Mouse (Mus musculus): ENCODE data around the gene Tubb5. TPM values are rescaled to one million over a fixed set of nuclear protein-coding genes. Genes with fewer than 3 reads are reported as not detected.

The Tubb5 gene
- total RNA-seq (2022), result 10 to 100 TPM; 26.7 to 34.5 (median 28.3) TPM

GRCm38 (mm10) chr17:35838122-35838544 lies at the start of gene Tubb5:
Gene Tubb5 (minus strand): TSS chr17:35838306.
- peak; percentile 94 to 95 for DNase-seq (ENCODE audit: low spot score in 2 of 2)

- no peak for DNase-seq (ENCODE audit: low spot score in 2 of 2)
Observed at GRCm38 (mm10) chr17:35887725-35888124, 49.6 kb upstream of the Tubb5 start.

- DNase-seq (ENCODE audit: low spot score in 2 of 2), result no peak
Observed at GRCm38 (mm10) chr17:35883777-35884176, 45.7 kb upstream of the Tubb5 start.

- DNase-seq (ENCODE audit: low spot score in 2 of 2), result no peak
Observed at GRCm38 (mm10) chr17:35882924-35883323, 44.8 kb upstream of the Tubb5 start.

GRCm38 (mm10) chr17:35879245-35880057 lies 41.3 kb upstream of the Tubb5 start, which contains the start of gene Dhx16:
Gene Dhx16 (plus strand): TSS chr17:35879819.
- peak; percentile 84 to 91 for DNase-seq (ENCODE audit: low spot score in 2 of 2)

- no peak for DNase-seq (ENCODE audit: low spot score in 2 of 2)
Observed at GRCm38 (mm10) chr17:35874721-35875120, 36.6 kb upstream of the Tubb5 start.

- peak; percentile 71 to 80 for DNase-seq (ENCODE audit: low spot score in 2 of 2)
Observed at GRCm38 (mm10) chr17:35873774-35874519, 35.8 kb upstream of the Tubb5 start.

- DNase-seq (ENCODE audit: low spot score in 2 of 2), result no peak
Observed at GRCm38 (mm10) chr17:35870884-35871696, 33.0 kb upstream of the Tubb5 start.

GRCm38 (mm10) chr17:35870151-35870883 lies 32.2 kb upstream of the Tubb5 start:
- DNase-seq (ENCODE audit: low spot score in 2 of 2), result no peak

GRCm38 (mm10) chr17:35869346-35870067 lies 31.4 kb upstream of the Tubb5 start:
- DNase-seq (ENCODE audit: low spot score in 2 of 2), result no peak

- DNase-seq (ENCODE audit: low spot score in 2 of 2), result no peak
Observed at GRCm38 (mm10) chr17:35868961-35869345, 30.8 kb upstream of the Tubb5 start.

GRCm38 (mm10) chr17:35868165-35868820 lies 30.2 kb upstream of the Tubb5 start:
- DNase-seq (ENCODE audit: low spot score in 2 of 2), result no peak

- DNase-seq (ENCODE audit: low spot score in 2 of 2), result no peak
Observed at GRCm38 (mm10) chr17:35866911-35867890, 29.1 kb upstream of the Tubb5 start.

- DNase-seq (ENCODE audit: low spot score in 2 of 2), result peak in 1 of 2 experiments; percentile 68
Observed at GRCm38 (mm10) chr17:35866281-35866831, 28.2 kb upstream of the Tubb5 start.

GRCm38 (mm10) chr17:35865481-35866280 lies 27.6 kb upstream of the Tubb5 start, which contains the start of gene Ppp1r18:
Gene Ppp1r18 (plus strand): TSS chr17:35865593.
- peak; percentile 53 to 67 for DNase-seq (ENCODE audit: low spot score in 2 of 2)

- no peak for DNase-seq (ENCODE audit: low spot score in 2 of 2)
Observed at GRCm38 (mm10) chr17:35864832-35865353, 26.8 kb upstream of the Tubb5 start.
